Mouse (Mus musculus) testis, adult 2 months (tissue): ENCODE measurements at regions not wholly inside any gene's neighbourhood (a gene's known extent, or its start where the extent isn't known, plus 50 kb on each side); places are given as distances from the start of the nearest gene placed in this dataset.

Experiments
- CTCF ChIP-seq: fragments of 200-500 bp; IDR thresholded peaks from 2 replicates; pipeline ENCODE4 v1.5.1; 2012; ENCODE audit warnings: low read depth, mild to moderate bottlenecking, inconsistent platforms, low read length, moderate library complexity; ENCODE audit not compliant: control insufficient read depth, insufficient read depth, insufficient replicate concordance
- POLR2A ChIP-seq: fragments of 200-500 bp; IDR thresholded peaks from 2 replicates; pipeline ENCODE4 v1.6.1; 2012; ENCODE audit warnings: low read depth, mild to moderate bottlenecking, inconsistent platforms, low read length, moderate library complexity; ENCODE audit not compliant: control insufficient read depth

DNA sequence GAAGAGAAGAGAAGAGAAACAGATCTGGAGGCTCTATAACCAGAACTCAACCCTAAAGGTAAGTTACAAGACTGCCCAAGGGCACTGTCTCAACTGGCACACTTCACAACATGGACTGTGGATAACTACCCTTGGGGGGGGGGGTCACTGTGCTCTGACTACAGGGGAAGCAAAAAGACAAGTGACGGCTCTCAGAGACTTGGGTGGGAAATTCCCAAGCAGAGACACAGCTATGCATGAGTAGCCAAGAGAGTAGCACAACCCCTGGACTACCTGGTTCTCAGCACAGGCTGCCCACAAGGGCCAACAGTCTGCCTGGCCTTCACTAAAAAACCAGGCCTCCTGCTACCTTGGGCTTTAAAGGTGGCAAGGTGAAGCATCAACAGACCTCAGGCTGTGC, 146.3 kb upstream of the Tle3 start:
- TF ChIP-seq CTCF (no peak), POLR2A (no peak)
